Mouse (Mus musculus) retina, embryonic 14.5 days (tissue): ENCODE measurements at regions not wholly inside any gene's neighbourhood (a gene's known extent, or its start where the extent isn't known, plus 50 kb on each side); places are given as distances from the start of the nearest gene placed in this dataset.
"Not testable (repeated sequence)": the region's sequence is repeated elsewhere in the genome, so short reads cannot be mapped to it uniquely, and the experiment has no call there.

Experiments used
- DNase-seq: peaks from one replicate; pipeline ENCODE4 v3.0.0-alpha.2; 2015; ENCODE audit warnings: low spot score

DNA sequence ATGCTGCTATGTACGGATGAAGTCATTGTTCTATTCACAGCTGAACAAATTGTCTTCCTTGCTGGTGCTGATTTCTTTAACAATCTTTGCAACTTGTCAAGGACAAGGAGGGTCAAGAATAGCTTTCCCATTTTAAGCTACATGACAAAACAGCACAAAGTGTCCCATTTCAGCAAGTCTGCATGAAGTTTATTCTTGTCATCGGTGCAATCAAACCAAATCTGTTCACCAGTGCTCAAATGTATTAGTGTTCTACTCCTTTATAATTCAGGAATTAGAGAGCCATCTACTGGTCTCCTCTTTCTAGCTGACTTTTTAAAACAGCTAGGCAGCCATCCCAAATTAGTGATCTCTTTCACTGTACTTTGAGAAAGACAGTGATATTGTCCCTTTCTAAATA, 1040.8 kb downstream of the Galc start:
- peak; percentile 17 for DNase-seq

- no peak for DNase-seq
Measured at GRCm38 (mm10) chr12:97217608-97218007, 1041.7 kb downstream of the Galc start.

DNA sequence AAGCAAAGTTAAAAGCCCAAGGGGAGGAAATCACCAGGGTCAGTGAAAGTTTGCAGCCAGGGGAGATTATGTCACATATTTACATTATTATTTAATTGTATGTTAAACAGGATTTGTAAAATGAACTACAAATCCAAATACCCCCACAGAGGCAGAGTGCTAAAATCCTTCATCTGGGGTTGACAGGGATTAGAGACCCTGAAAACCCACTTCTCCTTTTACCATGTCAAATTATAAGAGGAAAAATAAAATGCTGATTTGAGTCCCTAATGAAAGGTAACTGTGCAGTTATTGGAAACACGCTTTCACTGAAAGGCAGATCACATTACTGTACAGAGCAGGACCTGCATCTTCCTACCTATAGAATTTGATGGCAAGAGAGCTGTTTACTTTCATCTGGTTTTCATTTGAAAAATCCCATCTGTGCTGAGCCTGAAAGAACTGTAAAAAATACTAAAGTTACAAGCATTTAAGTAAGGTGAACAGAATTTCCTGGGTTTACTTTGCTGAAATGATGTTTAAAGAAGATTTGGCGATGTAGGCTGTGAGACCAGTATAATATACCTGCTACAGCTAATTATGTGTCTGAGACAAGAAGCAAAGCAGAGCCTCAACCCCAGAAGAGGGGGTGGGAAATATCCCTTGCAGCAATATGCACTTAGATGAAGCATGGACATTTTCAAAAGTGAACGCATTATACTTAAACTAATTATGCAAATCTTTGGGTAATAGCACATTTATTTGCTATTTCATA, 1055.4 kb downstream of the Galc start:
- no peak for DNase-seq

GRCm38 (mm10) chr12:97161853-97162252, 1097.4 kb downstream of the Galc start:
- DNase-seq = no peak

- DNase-seq = no peak
Measured at GRCm38 (mm10) chr12:97161429-97161828, 1097.8 kb downstream of the Galc start.

DNA sequence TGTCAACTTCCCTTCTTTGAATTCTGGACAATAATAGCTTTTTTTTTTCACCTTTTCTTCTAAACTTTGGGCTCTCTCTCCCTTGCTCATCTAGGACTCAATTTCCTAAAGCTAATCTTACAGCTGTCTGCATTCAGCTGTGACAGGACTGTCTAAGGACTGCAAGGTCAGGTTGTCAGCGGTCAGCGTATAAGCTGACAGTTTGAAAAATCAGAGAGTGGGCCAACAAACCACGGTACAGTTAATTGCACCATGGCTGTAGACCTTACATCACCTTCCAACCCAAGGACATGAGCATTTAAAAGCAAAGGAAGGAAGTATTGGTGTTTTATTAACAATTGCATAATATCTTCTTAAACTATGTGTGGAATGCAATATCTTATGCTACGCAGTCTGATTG, 1100.9 kb downstream of the Galc start:
- DNase-seq = no peak

DNA sequence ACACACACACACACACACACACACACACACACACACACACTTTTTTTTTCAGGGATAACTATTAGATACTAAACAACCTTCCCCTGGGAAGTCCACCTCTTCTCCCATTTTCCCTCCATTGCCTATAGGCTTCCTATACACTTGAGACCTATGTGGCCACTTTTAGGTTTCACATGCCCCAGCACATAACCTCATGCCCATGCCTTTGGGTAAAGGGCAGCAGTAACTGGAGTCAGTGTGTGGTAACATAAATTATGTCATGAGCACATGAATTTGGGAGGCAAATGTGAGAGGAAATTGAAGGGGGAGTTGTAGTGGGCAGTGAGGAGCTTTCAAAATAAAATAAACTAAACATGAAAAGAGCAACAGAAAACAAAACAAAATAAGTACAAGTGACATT, 1101.5 kb downstream of the Galc start:
- no peak for DNase-seq

- DNase-seq = no peak
Measured at GRCm38 (mm10) chr12:97156499-97157110, 1102.7 kb downstream of the Galc start.

GRCm38 (mm10) chr12:97142720-97143119, 1116.5 kb downstream of the Galc start:
- DNase-seq = no peak

DNA sequence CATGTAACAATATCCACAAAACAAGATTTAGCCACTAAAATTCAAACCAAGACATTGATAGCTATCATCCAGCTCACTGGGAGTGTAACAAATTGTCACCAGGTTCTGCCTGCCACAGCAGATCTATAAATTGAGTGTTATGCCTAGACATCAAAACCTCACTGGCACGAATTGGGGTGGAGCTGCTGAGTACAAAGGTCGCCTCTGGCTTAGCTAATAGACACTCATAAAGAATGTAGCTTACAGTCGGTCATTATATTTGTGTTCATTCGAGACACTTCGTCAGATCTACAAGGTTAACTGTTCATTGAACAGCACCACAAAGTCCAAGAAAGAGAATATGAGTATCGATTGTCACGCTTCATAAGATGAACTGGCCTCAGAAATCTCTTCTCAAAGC, 1121.3 kb downstream of the Galc start:
- DNase-seq = no peak

- DNase-seq = peak; percentile 70
Measured at GRCm38 (mm10) chr12:97130276-97130675, 1129.0 kb downstream of the Galc start.

GRCm38 (mm10) chr12:97090577-97091214, 1168.6 kb downstream of the Galc start:
- peak; percentile 3 for DNase-seq

- DNase-seq = not testable (repeated sequence)
Measured at GRCm38 (mm10) chr12:97061352-97061895, 1197.8 kb downstream of the Galc start.

- no peak for DNase-seq
Measured at GRCm38 (mm10) chr12:97047674-97048073, 1211.6 kb downstream of the Galc start.
